Mouse (Mus musculus) natural killer cell, adult 2 months (primary cell): ENCODE results near the gene Epn1.
A peak's percentile ranks its signal among the peaks of the same experiment; 100 is the strongest.

Source experiments
- DNase-seq, 2 experiments: peaks; one replicate each; pipeline ENCODE4 v3.0.0; 2022; ENCODE audit warnings: low spot score in 2 of 2

Gene Epn1

GRCm38 (mm10) chr7:5092381-5092780 lies 12.3 kb downstream of the Epn1 start:
- DNase-seq, result no peak

DNA sequence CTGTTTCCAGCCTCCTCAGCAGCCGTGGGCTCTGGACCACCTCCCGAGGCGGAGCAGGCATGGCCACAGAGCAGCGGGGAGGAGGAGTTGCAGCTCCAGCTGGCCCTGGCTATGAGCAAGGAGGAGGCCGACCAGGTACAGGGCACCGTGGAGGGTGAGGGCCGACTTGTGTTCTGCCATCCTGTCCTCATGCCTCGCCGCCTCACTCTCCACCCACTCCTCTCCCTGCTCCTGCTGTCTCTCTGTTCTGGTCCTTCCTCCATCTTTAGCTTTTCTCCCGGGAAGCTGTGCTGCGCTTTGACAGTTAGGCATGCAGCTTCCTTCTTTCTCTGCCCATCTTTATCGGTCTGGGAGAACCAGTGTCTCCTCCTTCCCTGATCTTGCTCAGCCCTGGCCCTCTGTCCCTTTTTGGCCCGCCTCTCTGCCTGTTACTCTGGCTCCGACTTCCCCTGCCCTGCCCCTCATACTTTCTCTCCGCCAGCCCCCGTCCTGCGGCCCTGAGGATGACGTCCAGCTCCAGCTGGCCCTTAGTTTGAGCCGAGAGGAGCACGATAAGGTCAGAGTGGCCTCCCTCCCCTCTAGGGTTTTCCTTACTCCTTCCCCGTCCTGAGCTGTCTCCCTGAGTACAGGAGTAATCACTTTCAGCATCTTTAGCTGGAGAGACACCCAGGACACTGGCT lies 12.9 kb downstream of the Epn1 start:
- DNase-seq, result no peak

- DNase-seq, result no peak
These were observed 18.7 kb downstream of the Epn1 start for GRCm38 (mm10) chr7:5098769-5099168.

DNA sequence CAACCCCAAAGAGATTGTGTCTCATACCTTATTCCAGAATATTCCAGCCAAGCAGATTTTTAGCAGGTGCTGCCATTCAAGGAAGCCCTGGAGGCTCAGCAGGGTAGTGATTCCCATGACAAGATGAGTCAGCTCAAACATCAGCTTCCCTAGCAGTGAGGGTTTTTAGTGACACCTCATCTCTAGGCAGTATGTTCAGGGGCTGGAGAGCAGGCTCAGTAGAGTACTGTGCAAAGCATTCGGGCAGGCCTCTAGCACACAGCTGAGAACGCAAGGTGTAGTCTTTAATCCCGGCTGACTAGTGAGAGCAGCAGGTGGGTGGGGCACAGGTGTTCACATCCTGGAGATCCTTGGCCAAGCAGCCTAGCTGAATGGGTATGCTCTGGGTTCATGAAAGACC lies 19.8 kb downstream of the Epn1 start:
- DNase-seq, result no peak

DNA sequence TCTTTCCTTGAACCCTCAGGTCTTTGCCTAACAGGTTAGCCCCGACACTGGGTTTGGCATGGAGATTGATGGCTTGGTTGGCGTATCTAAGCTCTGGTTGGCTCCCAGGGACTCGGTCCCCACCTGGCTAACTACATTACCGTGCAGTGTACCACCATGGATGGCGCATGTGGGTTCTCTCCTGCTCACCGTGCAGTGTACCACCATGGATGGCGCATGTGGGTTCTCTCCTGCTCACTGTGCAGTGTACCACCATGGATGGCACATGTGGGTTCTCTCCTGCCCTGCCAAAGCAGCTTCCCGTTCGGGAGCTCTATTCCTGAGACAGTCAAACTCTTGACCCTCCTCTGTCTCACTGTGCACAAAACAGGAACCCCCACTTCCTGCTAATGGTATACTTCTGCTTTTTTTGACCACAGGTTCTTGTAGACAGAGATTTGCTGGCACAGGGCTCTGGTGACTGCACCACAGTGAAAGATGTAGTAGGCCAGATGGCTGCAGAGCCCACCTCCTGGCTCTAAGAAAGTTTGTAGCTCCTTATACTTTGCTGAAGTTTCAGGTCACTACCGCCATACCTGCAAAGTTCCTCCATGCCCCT lies 21.1 kb downstream of the Epn1 start:
- DNase-seq, result peak in 1 of 2 experiments; percentile 66

- no peak for DNase-seq
These were observed 22.5 kb downstream of the Epn1 start for GRCm38 (mm10) chr7:5102564-5102963.

- DNase-seq, result no peak
These were observed 28.2 kb downstream of the Epn1 start for GRCm38 (mm10) chr7:5108272-5108671.

- no peak for DNase-seq
These were observed 29.3 kb downstream of the Epn1 start for GRCm38 (mm10) chr7:5109301-5109700.

DNA sequence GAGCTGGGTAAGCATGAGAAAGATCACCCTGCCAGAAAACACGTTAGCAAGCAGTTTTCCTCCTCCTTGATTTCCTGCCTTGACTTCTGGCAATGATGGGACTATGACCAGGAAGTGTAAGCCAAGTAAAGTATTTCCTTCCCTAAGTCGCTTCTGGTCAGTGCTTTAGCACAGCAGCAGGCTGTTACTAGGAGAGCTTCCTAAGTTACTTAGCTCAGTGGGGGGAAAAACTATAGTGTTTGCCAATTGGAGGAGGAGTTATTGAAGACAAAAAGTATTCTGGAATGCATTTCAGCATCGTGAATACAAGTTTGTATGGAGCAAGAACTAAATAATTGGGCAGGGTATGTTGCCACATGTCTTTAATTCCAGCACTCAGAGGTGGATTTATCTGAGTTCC lies 32.7 kb downstream of the Epn1 start:
- no peak for DNase-seq

DNA sequence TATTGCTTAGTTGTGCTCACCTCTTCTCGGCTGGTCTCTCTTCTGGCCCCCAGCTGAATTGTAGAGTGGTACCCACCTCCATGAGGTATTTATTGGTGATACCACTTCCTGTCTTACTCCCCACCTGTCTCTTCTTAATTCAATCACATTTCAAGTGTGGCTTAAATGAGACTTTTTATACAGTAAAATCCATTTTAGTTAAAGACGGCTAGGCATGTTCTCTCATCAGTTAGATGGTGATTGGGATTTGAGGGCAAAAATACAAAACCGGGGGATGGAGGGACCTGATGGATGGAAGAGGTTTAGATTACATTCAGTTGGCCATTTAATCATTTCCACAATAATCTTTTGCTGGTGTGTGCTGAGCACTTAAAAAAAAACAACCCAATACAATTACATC lies 36.8 kb downstream of the Epn1 start, which contains the start of gene Rfpl4:
Gene Rfpl4, minus strand, starts transcription at position 101 of the 400 bp plus-strand sequence.
- no peak for DNase-seq

GRCm38 (mm10) chr7:5125078-5125477 lies 45.0 kb downstream of the Epn1 start:
- DNase-seq, result no peak

- peak; percentile 26 to 70 for DNase-seq
These were observed 45.7 kb downstream of the Epn1 start, which contains the start of gene Rasl2-9 for GRCm38 (mm10) chr7:5125549-5126406. TSS of gene Rasl2-9 (minus strand) at chr7:5125950.
